In genomic region chr8:70302358-70302890, GRCm38 (mm10) we compare ENCODE assay signal across 8 mouse cellular contexts. TPM values are rescaled to one million over a fixed set of nuclear protein-coding genes. Genes with fewer than 3 reads are reported as not detected.
DNase-seq lines count a peak whose midpoint lies in the region; ATAC-seq and TF ChIP-seq lines count a peak whose summit lies in the region.

Ddx49 (minus strand) TSS chr8:70302489.
Cope (plus strand) TSS chr8:70302518.

- H3K36me3 ChIP-seq in C2C12 (ENCODE audit: control insufficient read depth, insufficient read depth) (peaks cover 10% of the 10 kb centered on the region), myocyte (ENCODE audit: control insufficient read depth, insufficient read depth) (peaks cover 16% of the 10 kb centered on the region)
- H3K36me3 ChIP-seq in erythroblast, embryonic 14.5 days (ENCODE audit: control insufficient read depth): peaks cover 64% of the 10 kb centered on the region
- H3K36me3 ChIP-seq in heart, embryonic 11.5 days (ENCODE audit: control insufficient read depth, insufficient read depth, low read length): peaks cover 27% of the 10 kb centered on the region
- H3K36me3 ChIP-seq in kidney, embryonic 16.5 days (ENCODE audit: insufficient read depth, low read length): peaks cover 38% of the 10 kb centered on the region
- peaks cover 7% of the 10 kb centered on the region for H3K36me3 ChIP-seq in liver, adult 2 months (ENCODE audit: control insufficient read depth, insufficient read depth, low read length)
- H3K36me3 ChIP-seq in splenic B cell, adult 2 months (ENCODE audit: control insufficient read depth, insufficient read depth, low read length, poor library complexity, severe bottlenecking): peaks cover 2% of the 10 kb centered on the region; the same call in 1 of the 2 replicates

- TF ChIP-seq CTCF in C2C12 (IDR thresholded peaks at IDR 0.05; ENCODE audit: control insufficient read depth, insufficient read depth, insufficient read length): no peak
- no peak for TF ChIP-seq CTCF in brain, embryonic 14.5 days (IDR thresholded peaks at IDR 0.05; ENCODE audit: borderline replicate concordance, extremely low read depth, insufficient read depth, insufficient read length)
- TF ChIP-seq CTCF in liver, adult 2 months (IDR thresholded peaks at IDR 0.05; ENCODE audit: low read depth, low read length): no peak

- H3K79me3 ChIP-seq in C2C12 (ENCODE audit: low read depth): peaks cover 31% of the 10 kb centered on the region

- H3K4me2 ChIP-seq in heart, embryonic 11.5 days: peak within 1 kb of the TSS; percentile 95
- peak within 1 kb of the TSS; percentile 65 for H3K4me2 ChIP-seq in kidney, embryonic 16.5 days (replicated peaks; ENCODE audit: low read depth, low read length)
- H3K4me2 ChIP-seq in myocyte (ENCODE audit: low read depth): peak within 1 kb of the TSS; percentile 86

- H3K4me3 ChIP-seq in C2C12 (ENCODE audit: insufficient read depth, poor library complexity, severe bottlenecking) (peak within 1 kb of the TSS; percentile 99), myocyte (peak within 1 kb of the TSS; percentile 100)
- H3K4me3 ChIP-seq in erythroblast, embryonic 14.5 days (replicated peaks): peak within 1 kb of the TSS; percentile 70
- peak within 1 kb of the TSS; percentile 89 for H3K4me3 ChIP-seq in heart, embryonic 11.5 days (ENCODE audit: low read depth, low read length)
- peak within 1 kb of the TSS; percentile 93 for H3K4me3 ChIP-seq in kidney, embryonic 16.5 days (ENCODE audit: low read length)
- peak within 1 kb of the TSS; percentile 95 for H3K4me3 ChIP-seq in liver, adult 2 months (ENCODE audit: insufficient read depth, low read depth, low read length)

- TF ChIP-seq POLR2A in brain, embryonic 14.5 days (IDR thresholded peaks at IDR 0.05; ENCODE audit: borderline replicate concordance, extremely low read depth, insufficient read depth, insufficient read length, poor library complexity, severe bottlenecking): no peak
- peak; percentile 68 for TF ChIP-seq POLR2A in liver, adult 2 months (IDR thresholded peaks at IDR 0.05; ENCODE audit: extremely low read depth, insufficient read depth, low read length)
- peak; percentile 75 for TF ChIP-seq POLR2A in myocyte (IDR thresholded peaks at IDR 0.05; ENCODE audit: insufficient read length, low read depth)

- H3K79me2 ChIP-seq in C2C12 (ENCODE audit: control insufficient read depth, insufficient read depth) (peaks cover 51% of the 10 kb centered on the region), myocyte (ENCODE audit: control insufficient read depth, insufficient read depth) (peaks cover 41% of the 10 kb centered on the region)
- H3K79me2 ChIP-seq in liver, adult 2 months (ENCODE audit: control insufficient read depth, insufficient read depth, low read length): peaks cover 25% of the 10 kb centered on the region; the same call in 1 of the 2 replicates

- peak within 1 kb of the TSS; percentile 47; the same call in 1 of the 2 replicates for H3K27ac ChIP-seq in heart, embryonic 11.5 days (ENCODE audit: low read depth, low read length)
- H3K27ac ChIP-seq in kidney, embryonic 16.5 days (ENCODE audit: low read length): peak within 1 kb of the TSS; percentile 89
- peak within 1 kb of the TSS; percentile 71 for H3K27ac ChIP-seq in liver, adult 2 months (replicated peaks; ENCODE audit: insufficient read depth, low read depth, low read length)

- WGBS in heart, embryonic 11.5 days (ENCODE audit: insufficient replicate concordance): under 1% methylated on average over 40 of the region's 40 CpGs
- under 1% methylated on average over 40 of the region's 40 CpGs for WGBS in kidney, embryonic 16.5 days
- under 1% methylated on average over 40 of the region's 40 CpGs for WGBS in liver, adult 2 months

- H3K4me1 ChIP-seq in erythroblast, embryonic 14.5 days (ENCODE audit: control insufficient read depth): peaks cover 37% of the 10 kb centered on the region
- H3K4me1 ChIP-seq in heart, embryonic 11.5 days (ENCODE audit: control insufficient read depth, insufficient read depth, low read length): peaks cover 14% of the 10 kb centered on the region
- H3K4me1 ChIP-seq in kidney, embryonic 16.5 days (ENCODE audit: insufficient read depth, low read length): peaks cover 19% of the 10 kb centered on the region
- H3K4me1 ChIP-seq in liver, adult 2 months (ENCODE audit: control insufficient read depth, insufficient read depth, low read length): peaks cover 10% of the 10 kb centered on the region

- peak within 1 kb of the TSS; percentile 82 for H3ac ChIP-seq in C2C12 (ENCODE audit: control insufficient read depth, insufficient read length, low read depth)
- H3ac ChIP-seq in myocyte (ENCODE audit: control insufficient read depth, insufficient read length): peak within 1 kb of the TSS; percentile 62

- H3K27me3 ChIP-seq in C2C12 (ENCODE audit: control insufficient read depth, insufficient read depth, insufficient read length) (no peaks in the 10 kb centered on the region), myocyte (ENCODE audit: control insufficient read depth, insufficient read depth, insufficient read length) (no peaks in the 10 kb centered on the region)
- H3K27me3 ChIP-seq in erythroblast, embryonic 14.5 days (ENCODE audit: control insufficient read depth): no peaks in the 10 kb centered on the region
- H3K27me3 ChIP-seq in heart, embryonic 11.5 days (ENCODE audit: control insufficient read depth, insufficient read depth, low read length): no peaks in the 10 kb centered on the region
- H3K27me3 ChIP-seq in kidney, embryonic 16.5 days (ENCODE audit: insufficient read depth, low read length): no peaks in the 10 kb centered on the region
- no peaks in the 10 kb centered on the region for H3K27me3 ChIP-seq in liver, adult 2 months (ENCODE audit: control insufficient read depth, insufficient read depth, low read length)
- no peaks in the 10 kb centered on the region for H3K27me3 ChIP-seq in splenic B cell, adult 2 months (ENCODE audit: control insufficient read depth, insufficient read depth, low read length, poor library complexity, severe bottlenecking)

- ATAC-seq in heart, embryonic 11.5 days (replicated peaks; ENCODE audit: insufficient number of reproducible peaks, low FRiP score, low TSS enrichment): peak; percentile 83
- ATAC-seq in kidney, embryonic 16.5 days (ENCODE audit: low FRiP score, low TSS enrichment): peak; percentile 88

- H3K9ac ChIP-seq in heart, embryonic 11.5 days (ENCODE audit: low read depth, low read length): peak within 1 kb of the TSS; percentile 68
- H3K9ac ChIP-seq in kidney, embryonic 16.5 days (replicated peaks; ENCODE audit: low read length): peak within 1 kb of the TSS; percentile 84
- peak within 1 kb of the TSS; percentile 95 for H3K9ac ChIP-seq in liver, adult 2 months (ENCODE audit: low read depth, low read length)

- H3K9me3 ChIP-seq in erythroblast, embryonic 14.5 days (ENCODE audit: control insufficient read depth, low read length): no peaks in the 10 kb centered on the region
- H3K9me3 ChIP-seq in heart, embryonic 11.5 days (replicated peaks; ENCODE audit: control insufficient read depth, low read length): no peaks in the 10 kb centered on the region
- no peaks in the 10 kb centered on the region for H3K9me3 ChIP-seq in kidney, embryonic 16.5 days (ENCODE audit: low read length)

- DNase-seq in brain, embryonic 14.5 days (ENCODE audit: low read depth): peak; percentile 98
- peak; percentile 85 for DNase-seq in liver, adult 2 months (ENCODE audit: extremely low read depth, low read depth, low spot score)
- DNase-seq in splenic B cell, adult 2 months (ENCODE audit: low read depth, low spot score): peak; percentile 93

TF ChIP-seq in C2C12, 6 proteins besides CTCF, POLR2A, EP300 and RAD21:
- TF ChIP-seq MYOD1 (IDR thresholded peaks at IDR 0.05; ENCODE audit: control insufficient read depth, insufficient read length, low read depth): no peak
- no peak for TF ChIP-seq MYOG (IDR thresholded peaks at IDR 0.05; ENCODE audit: control insufficient read depth, extremely low read depth, insufficient read length)
- peak; percentile 61 for TF ChIP-seq CEBPB (IDR thresholded peaks at IDR 0.05; ENCODE audit: low read depth)
- TF ChIP-seq USF1 (IDR thresholded peaks at IDR 0.05; ENCODE audit: low read depth): no peak
- no peak for TF ChIP-seq FOSL1 (IDR thresholded peaks at IDR 0.05; ENCODE audit: insufficient read depth, low read length, poor library complexity, severe bottlenecking)
- TF ChIP-seq MAX (IDR thresholded peaks at IDR 0.05): peak; percentile 21

TF ChIP-seq in myocyte, 11 proteins besides CTCF, POLR2A, EP300 and RAD21 (continues in another document):
- TF ChIP-seq MYOD1 (IDR thresholded peaks at IDR 0.05; ENCODE audit: control insufficient read depth in 1 of 3, insufficient read length in 2 of 3, low read depth in 2 of 3) (no peak), MAX (IDR thresholded peaks at IDR 0.05; ENCODE audit: low read depth) (no peak), SRF (IDR thresholded peaks at IDR 0.05; ENCODE audit: control insufficient read depth, insufficient read length, low read depth) (peak; percentile 45), MYOG (IDR thresholded peaks at IDR 0.05; ENCODE audit: control insufficient read depth in 1 of 3, insufficient read depth in 1 of 3, insufficient read length in 2 of 3, low read depth in 2 of 3) (no peak), USF1 (IDR thresholded peaks at IDR 0.05; ENCODE audit: low read depth) (no peak), REST (IDR thresholded peaks at IDR 0.05; ENCODE audit: insufficient read depth, insufficient read length) (no peak), TCF12 (IDR thresholded peaks at IDR 0.05; ENCODE audit: insufficient read depth, poor library complexity, severe bottlenecking) (no peak), E2F4 (IDR thresholded peaks at IDR 0.05; ENCODE audit: insufficient read depth) (no peak), CEBPB (IDR thresholded peaks at IDR 0.05; ENCODE audit: insufficient read depth, poor library complexity, severe bottlenecking) (peak; percentile 43; the same call in 1 of the 2 replicates)

RNA-seq across cellular contexts. Expression of gene Ddx49, which starts in this region (rescaled TPM):
- polyA plus RNA-seq in C2C12 (2012; fragmentation: generic; extraction: Trizol) (136 TPM), myocyte (2012; fragmentation: generic; extraction: Trizol) (106 TPM)
- polyA plus RNA-seq in brain, embryonic 14.5 days (2012; rRNA removed): 61.3 and 66.2 TPM in 2 replicates
- polyA plus RNA-seq in erythroblast, embryonic 14.5 days (2012): 2.8 and 3.8 TPM in 2 replicates
- 36.4 and 37.6 TPM in 2 replicates for polyA plus RNA-seq in heart, embryonic 11.5 days (2014; fragmentation: Nextera tagmentation; extraction: Ambion mirVana)
- 51.8 and 54.1 TPM in 2 replicates for polyA plus RNA-seq in kidney, embryonic 16.5 days (2015; fragmentation: Nextera tagmentation; extraction: Ambion mirVana)
- 19.3 and 22.7 TPM in 2 replicates for total RNA-seq in liver, adult 2 months (2014; rRNA removed)
- 24.4 and 36.5 TPM in 2 replicates for polyA plus RNA-seq in liver, adult 2 months (2012; rRNA removed)

RNA-seq across cellular contexts. Expression of gene Cope, which starts in this region (rescaled TPM):
- polyA plus RNA-seq in C2C12 (2012; fragmentation: generic; extraction: Trizol) (158 TPM), myocyte (2012; fragmentation: generic; extraction: Trizol) (236 TPM)
- polyA plus RNA-seq in brain, embryonic 14.5 days (2012; rRNA removed): 263 and 350 TPM in 2 replicates
- 32.6 and 34.2 TPM in 2 replicates for polyA plus RNA-seq in erythroblast, embryonic 14.5 days (2012)
- 307 and 329 TPM in 2 replicates for polyA plus RNA-seq in heart, embryonic 11.5 days (2014; fragmentation: Nextera tagmentation; extraction: Ambion mirVana)
- polyA plus RNA-seq in kidney, embryonic 16.5 days (2015; fragmentation: Nextera tagmentation; extraction: Ambion mirVana): 389 and 439 TPM in 2 replicates
- total RNA-seq in liver, adult 2 months (2014; rRNA removed): 169 and 197 TPM in 2 replicates
- polyA plus RNA-seq in liver, adult 2 months (2012; rRNA removed): 327 and 394 TPM in 2 replicates

Comparison
In these comparisons a context has a peak if more than half of its experiments do, and no peak if none do; other contexts are left out.
1. Peak in every context shown above with its lines: DNase-seq, ATAC-seq, H3K4me3 ChIP-seq and H3K27ac ChIP-seq.